Comparison of ENCODE assay signal across 8 mouse cellular contexts in genomic region chr17:27908206-27908887, GRCm38 (mm10). TPM values are rescaled to one million over a fixed set of nuclear protein-coding genes. Genes with fewer than 3 reads are reported as not detected.
DNase-seq lines count a peak whose midpoint lies in the region; ATAC-seq and TF ChIP-seq lines count a peak whose summit lies in the region.

No protein-coding gene starts in this region.

- WGBS in heart, embryonic 12.5 days = under 1% methylated on average over 12 of the region's 12 CpGs
- WGBS in intestine, postnatal 0 days = 2% methylated on average over 12 of the region's 12 CpGs
- WGBS in midbrain, embryonic 13.5 days = under 1% methylated on average over 12 of the region's 12 CpGs

- intact Hi-C loops in left cerebral cortex, postnatal 4 days (cut with DNase I) = loop anchor here (2.0 kb wide), 1 partner anchor 172 kb away; the partner anchor contains the start of gene Tcp11

- H3K4me1 ChIP-seq in heart, embryonic 12.5 days (replicated peaks) = peaks cover 19% of the 10 kb centered on the region
- peaks cover 0 to 3% of the 10 kb centered on the region in 2 experiments; a peak in 3 of 4 replicates for H3K4me1 ChIP-seq in MEL (ENCODE audit: control insufficient read depth in 1 of 2, insufficient read depth in 2 of 2, low read length in 2 of 2)
- H3K4me1 ChIP-seq in erythroblast, embryonic 14.5 days (ENCODE audit: control insufficient read depth) = peaks cover 54% of the 10 kb centered on the region
- H3K4me1 ChIP-seq in intestine, postnatal 0 days (replicated peaks; ENCODE audit: control insufficient read depth, insufficient read depth, low read length) = no peaks in the 10 kb centered on the region
- H3K4me1 ChIP-seq in midbrain, embryonic 13.5 days (replicated peaks) = peaks cover 47% of the 10 kb centered on the region

- no peak for TF ChIP-seq EP300 in MEL (IDR thresholded peaks at IDR 0.05; ENCODE audit: low read depth in 1 of 2, low read length in 2 of 2)

- H3K27me3 ChIP-seq in heart, embryonic 12.5 days (replicated peaks) = no peaks in the 10 kb centered on the region
- H3K27me3 ChIP-seq in MEL (ENCODE audit: control insufficient read depth in 1 of 2, insufficient read depth in 2 of 2, low read length in 2 of 2) = no peaks in the 10 kb centered on the region
- H3K27me3 ChIP-seq in erythroblast, embryonic 14.5 days (ENCODE audit: control insufficient read depth) = peaks cover 3% of the 10 kb centered on the region; the same call in 1 of the 2 replicates
- no peaks in the 10 kb centered on the region for H3K27me3 ChIP-seq in intestine, postnatal 0 days (replicated peaks; ENCODE audit: control insufficient read depth, insufficient read depth, low read length)
- H3K27me3 ChIP-seq in midbrain, embryonic 13.5 days = no peaks in the 10 kb centered on the region

- peaks cover 14% of the 10 kb centered on the region for H3K36me3 ChIP-seq in heart, embryonic 12.5 days
- peaks cover 0 to 10% of the 10 kb centered on the region in 2 experiments; a peak in 1 of 4 replicates for H3K36me3 ChIP-seq in MEL (ENCODE audit: control insufficient read depth in 1 of 2, insufficient read depth in 2 of 2, low read length in 2 of 2)
- peaks cover 17% of the 10 kb centered on the region for H3K36me3 ChIP-seq in erythroblast, embryonic 14.5 days (ENCODE audit: control insufficient read depth)
- H3K36me3 ChIP-seq in intestine, postnatal 0 days (ENCODE audit: control insufficient read depth, insufficient read depth) = peaks cover 14% of the 10 kb centered on the region
- peaks cover 23% of the 10 kb centered on the region for H3K36me3 ChIP-seq in midbrain, embryonic 13.5 days

- 0 out of 4 replicates have a peak, but pooled peaks of 1 of the 2 experiments have one; percentile 4 for TF ChIP-seq POLR2A in MEL (IDR thresholded peaks at IDR 0.05; ENCODE audit: control insufficient read depth in 1 of 2, insufficient read depth in 1 of 2, low read depth in 1 of 2, low read length in 2 of 2, poor library complexity in 1 of 2)

- H3K9me3 ChIP-seq in heart, embryonic 12.5 days (replicated peaks) = no peaks in the 10 kb centered on the region
- H3K9me3 ChIP-seq in MEL (replicated peaks; ENCODE audit: insufficient read depth, low read length) = no peaks in the 10 kb centered on the region
- no peaks in the 10 kb centered on the region for H3K9me3 ChIP-seq in erythroblast, embryonic 14.5 days (ENCODE audit: control insufficient read depth, low read length)
- no peaks in the 10 kb centered on the region for H3K9me3 ChIP-seq in intestine, postnatal 0 days (ENCODE audit: control insufficient read depth)
- H3K9me3 ChIP-seq in midbrain, embryonic 13.5 days = no peaks in the 10 kb centered on the region

- 0 out of 6 replicates have a peak, but pooled peaks of 1 of the 3 experiments have one; percentile 38 for TF ChIP-seq CTCF in MEL (IDR thresholded peaks at IDR 0.05 in 2 of 3, conservative IDR thresholded peaks at IDR 0.05 in 1 of 3; ENCODE audit: control insufficient read depth in 1 of 3, insufficient read depth in 1 of 3, low read depth in 2 of 3, low read length in 3 of 3, poor library complexity in 1 of 3, severe bottlenecking in 1 of 3)
- TF ChIP-seq CTCF in intestine, postnatal 0 days (IDR thresholded peaks at IDR 0.05; ENCODE audit: low read depth) = peak; percentile 72

- no peak for ATAC-seq in heart, embryonic 12.5 days (ENCODE audit: insufficient number of reproducible peaks, low FRiP score)
- ATAC-seq in intestine, postnatal 0 days = peak; percentile 53
- ATAC-seq in midbrain, embryonic 13.5 days = peak; percentile 24

- H3K27ac ChIP-seq in heart, embryonic 12.5 days (ENCODE audit: poor library complexity, severe bottlenecking) = peak overlapping the region; percentile 78
- peak overlapping the region; percentile 56 for H3K27ac ChIP-seq in MEL (ENCODE audit: control insufficient read depth, low read depth, low read length)
- H3K27ac ChIP-seq in intestine, postnatal 0 days (ENCODE audit: low read depth, low read length) = peak overlapping the region; percentile 92
- H3K27ac ChIP-seq in midbrain, embryonic 13.5 days = peak overlapping the region; percentile 78

- no peak for DNase-seq in heart, adult 11 months
- peak; percentile 68 for DNase-seq in MEL (ENCODE audit: low read depth, low spot score)
- DNase-seq in thymus, postnatal 4 days = peak; percentile 45
- no peak for DNase-seq in left cerebral cortex, postnatal 4 days

- H3K4me3 ChIP-seq in heart, embryonic 12.5 days = peak overlapping the region; percentile 86
- H3K4me3 ChIP-seq in MEL (ENCODE audit: control insufficient read depth in 1 of 2, insufficient read depth in 1 of 2, low read depth in 2 of 2, low read length in 2 of 2) = peak overlapping the region; percentile 88 to 89
- H3K4me3 ChIP-seq in erythroblast, embryonic 14.5 days (replicated peaks) = peak overlapping the region; percentile 99
- H3K4me3 ChIP-seq in intestine, postnatal 0 days (ENCODE audit: low read depth, low read length) = peak overlapping the region; percentile 95
- peak overlapping the region; percentile 94 for H3K4me3 ChIP-seq in midbrain, embryonic 13.5 days (replicated peaks)

- peak; percentile 17; the same call in 1 of the 2 replicates for TF ChIP-seq RAD21 in MEL (IDR thresholded peaks at IDR 0.05; ENCODE audit: low read depth, low read length)

- peak overlapping the region; percentile 91 for H3K9ac ChIP-seq in heart, embryonic 12.5 days
- H3K9ac ChIP-seq in MEL (ENCODE audit: control insufficient read depth, low read depth, low read length, poor library complexity, severe bottlenecking) = peak overlapping the region; percentile 52
- H3K9ac ChIP-seq in intestine, postnatal 0 days (ENCODE audit: low read depth, low read length) = peak overlapping the region; percentile 84; the same call in 1 of the 2 replicates
- peak overlapping the region; percentile 90 for H3K9ac ChIP-seq in midbrain, embryonic 13.5 days (replicated peaks)

- H3K4me2 ChIP-seq in heart, embryonic 12.5 days = peak overlapping the region; percentile 95
- peak overlapping the region; percentile 89 for H3K4me2 ChIP-seq in intestine, postnatal 0 days (replicated peaks; ENCODE audit: low read depth)
- H3K4me2 ChIP-seq in midbrain, embryonic 13.5 days (replicated peaks) = peak overlapping the region; percentile 93

- peaks cover 24% of the 10 kb centered on the region for H3K79me2 ChIP-seq in MEL (ENCODE audit: control insufficient read depth, insufficient read depth, low read length, poor library complexity)

TF ChIP-seq in MEL, 35 proteins besides CTCF, POLR2A, EP300 and RAD21 (continues in another document):
- TF ChIP-seq TCF12 (IDR thresholded peaks at IDR 0.05; ENCODE audit: low read depth, low read length) = no peak
- 0 out of 2 replicates have a peak, but pooled peaks have one; percentile 13 for TF ChIP-seq TBP (IDR thresholded peaks at IDR 0.05; ENCODE audit: low read depth, low read length)
- no peak for TF ChIP-seq ZKSCAN1 (IDR thresholded peaks at IDR 0.05; ENCODE audit: low read depth, low read length)
- TF ChIP-seq USF2 (IDR thresholded peaks at IDR 0.05; ENCODE audit: borderline replicate concordance in 1 of 2, insufficient read depth in 1 of 2, low read depth in 1 of 2, low read length in 2 of 2) = no peak
- TF ChIP-seq HCFC1 (IDR thresholded peaks at IDR 0.05; ENCODE audit: low read depth, low read length) = no peak
- TF ChIP-seq SIN3A (IDR thresholded peaks at IDR 0.05; ENCODE audit: low read length) = no peak
- 0 out of 2 replicates have a peak, but pooled peaks have one; percentile 15 for TF ChIP-seq MYC (IDR thresholded peaks at IDR 0.05; ENCODE audit: low read depth, low read length)
- TF ChIP-seq NRF1 (IDR thresholded peaks at IDR 0.05; ENCODE audit: insufficient read depth, low read depth, low read length, poor library complexity, severe bottlenecking) = no peak
- TF ChIP-seq MYB (IDR thresholded peaks at IDR 0.05; ENCODE audit: low read depth, low read length) = no peak
- peak; percentile 55; the same call in 1 of the 2 replicates for TF ChIP-seq ZNF384 (IDR thresholded peaks at IDR 0.05; ENCODE audit: low read depth, low read length)
- TF ChIP-seq POLR2AphosphoS5 (IDR thresholded peaks at IDR 0.05; ENCODE audit: borderline replicate concordance, low read depth, low read length) = no peak
- TF ChIP-seq ZMIZ1 (IDR thresholded peaks at IDR 0.05; ENCODE audit: low read depth, low read length) = no peak
- TF ChIP-seq GABPA (IDR thresholded peaks at IDR 0.05; ENCODE audit: low read depth, low read length) = no peak

RNA-seq across cellular contexts. Expression of gene Anks1, which starts 0.8 kb away (rescaled TPM):
- polyA plus RNA-seq in heart, embryonic 12.5 days (2016; fragmentation: Nextera tagmentation; extraction: Ambion mirVana) = 11.5 and 12.1 TPM in 2 replicates
- total RNA-seq in MEL (2012; rRNA removed) = 11.6 and 11.9 TPM in 2 replicates
- 10 to 100 TPM in 1 of 2 experiments, not detected in 1; 15.9 TPM for polyA plus RNA-seq in MEL (2012; ENCODE audit: insufficient read depth in 1 of 2, insufficient read length in 2 of 2, low read depth in 1 of 2, low replicate concordance in 2 of 2, missing spikeins in 1 of 2)
- 0.30 and 0.39 TPM in 2 replicates for polyA plus RNA-seq in erythroblast, embryonic 14.5 days (2012)
- polyA plus RNA-seq in intestine, postnatal 0 days (2015; fragmentation: Nextera tagmentation; extraction: Ambion mirVana) = 9.8 and 10.0 TPM in 2 replicates
- polyA plus RNA-seq in midbrain, embryonic 13.5 days (2015; fragmentation: Nextera tagmentation; extraction: Ambion mirVana) = 67.3 and 70.5 TPM in 2 replicates
- 10 to 100 TPM; 45.5 to 46.5 TPM for total RNA-seq in left cerebral cortex, postnatal 4 days (2021)

RNA-seq across cellular contexts. Expression of gene Taf11, which starts 1.3 kb away (rescaled TPM):
- 48.6 and 56.2 TPM in 2 replicates for polyA plus RNA-seq in heart, embryonic 12.5 days (2016; fragmentation: Nextera tagmentation; extraction: Ambion mirVana)
- total RNA-seq in MEL (2012; rRNA removed) = 40.8 and 45.7 TPM in 2 replicates
- 10 to 100 TPM in 1 of 2 experiments, not detected in 1; 77.8 TPM for polyA plus RNA-seq in MEL (2012; ENCODE audit: insufficient read depth in 1 of 2, insufficient read length in 2 of 2, low read depth in 1 of 2, low replicate concordance in 2 of 2, missing spikeins in 1 of 2)
- polyA plus RNA-seq in erythroblast, embryonic 14.5 days (2012) = 5.0 and 6.3 TPM in 2 replicates
- polyA plus RNA-seq in intestine, postnatal 0 days (2015; fragmentation: Nextera tagmentation; extraction: Ambion mirVana) = 26.1 and 28.6 TPM in 2 replicates
- 86.0 and 87.8 TPM in 2 replicates for polyA plus RNA-seq in midbrain, embryonic 13.5 days (2015; fragmentation: Nextera tagmentation; extraction: Ambion mirVana)
- 10 to 100 TPM; 32.4 to 32.7 TPM for total RNA-seq in left cerebral cortex, postnatal 4 days (2021)

RNA-seq across cellular contexts. Expression of gene Uhrf1bp1, which starts 52.1 kb away (rescaled TPM):
- 6.4 and 7.2 TPM in 2 replicates for polyA plus RNA-seq in heart, embryonic 12.5 days (2016; fragmentation: Nextera tagmentation; extraction: Ambion mirVana)
- total RNA-seq in MEL (2012; rRNA removed) = 23.1 and 25.9 TPM in 2 replicates
- polyA plus RNA-seq in MEL (2012; ENCODE audit: insufficient read depth in 1 of 2, insufficient read length in 2 of 2, low read depth in 1 of 2, low replicate concordance in 2 of 2, missing spikeins in 1 of 2) = 10 to 100 TPM in 1 of 2 experiments, not detected in 1; 43.6 TPM
- 0.19 and 0.25 TPM in 2 replicates for polyA plus RNA-seq in erythroblast, embryonic 14.5 days (2012)
- 1.4 and 1.6 TPM in 2 replicates for polyA plus RNA-seq in intestine, postnatal 0 days (2015; fragmentation: Nextera tagmentation; extraction: Ambion mirVana)
- polyA plus RNA-seq in midbrain, embryonic 13.5 days (2015; fragmentation: Nextera tagmentation; extraction: Ambion mirVana) = 6.6 and 7.3 TPM in 2 replicates
- total RNA-seq in left cerebral cortex, postnatal 4 days (2021) = 10 to 100 TPM; 25.6 to 29.4 TPM

Comparison
In these comparisons a context has a peak if more than half of its experiments do, and no peak if none do; other contexts are left out.
1. DNase-seq: peak in MEL (single experiment) and thymus, postnatal 4 days (single experiment); none in heart, adult 11 months (single experiment) and left cerebral cortex, postnatal 4 days (single experiment).
2. Peak in every context shown above with its lines, with median percentiles within 50 percentile points of each other: H3K27ac ChIP-seq, H3K4me2 ChIP-seq, H3K4me3 ChIP-seq and H3K9ac ChIP-seq.